Mouse (Mus musculus) liver, postnatal 0 days (tissue): ENCODE results near the gene Hoxa5.

Experiments
- CTCF ChIP-seq: sonication (generic); IDR thresholded peaks from 2 replicates; pipeline ENCODE4 v1.5.1; 2016; ENCODE audit warnings: antibody characterized with exemption, low read depth
- EP300 ChIP-seq: IDR thresholded peaks from 2 replicates; pipeline ENCODE4 v1.6.1; 2016; ENCODE audit warnings: antibody characterized with exemption, low read depth, mild to moderate bottlenecking

- TF ChIP-seq EP300 (no peak), CTCF (no peak)
These were observed 30.9 kb upstream of the Hoxa5 start for GRCm38 (mm10) chr6:52235267-52235666.
